Mouse (Mus musculus) erythroblast, embryonic 14.5 days (primary cell): ENCODE data around the gene Mup18.
"Not testable (repeated sequence)": the region's sequence is repeated elsewhere in the genome, so short reads cannot be mapped to it uniquely, and the experiment has no call there.

Experiments used
- GATA1 ChIP-seq: IDR thresholded peaks from 2 replicates; pipeline ENCODE4 v1.6.1; 2012; ENCODE audit warnings: low read length, inconsistent platforms, mixed read lengths
- TAL1 ChIP-seq: IDR thresholded peaks from 3 replicates; pipeline ENCODE4 v1.6.1; 2012; ENCODE audit warnings: low read length, inconsistent platforms, mixed read lengths

GRCm38 (mm10) chr4:61674036-61674435, at the start of gene Mup18:
- TF ChIP-seq GATA1, TAL1: not testable (repeated sequence)
